In the genomic region with DNA sequence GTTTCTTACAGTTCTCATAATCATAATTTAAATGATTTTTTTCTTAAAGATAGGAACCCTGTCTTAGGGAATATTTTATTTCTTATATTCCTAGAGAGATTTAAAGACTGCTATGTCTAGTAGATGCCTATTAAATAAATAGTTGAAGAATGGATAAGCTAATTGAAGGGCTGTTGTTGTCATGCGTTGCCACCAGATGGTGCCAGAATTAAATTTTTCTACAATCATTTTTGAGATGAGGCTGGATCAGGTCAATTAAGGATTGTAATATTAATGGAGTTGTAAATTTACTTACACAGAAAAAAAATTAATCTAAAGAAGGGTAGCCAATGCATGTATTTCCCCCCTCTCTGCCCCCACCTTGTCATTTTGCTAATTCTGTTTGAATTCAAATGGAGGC, we compare ENCODE assay signal across 11 mouse cellular contexts. TPM values are rescaled to one million over a fixed set of nuclear protein-coding genes. Genes with fewer than 3 reads are reported as not detected.
DNase-seq lines count a peak whose midpoint lies in the region; ATAC-seq and TF ChIP-seq lines count a peak whose summit lies in the region.
"Had no signal": no experiment of that assay in that cellular context is flagged by ENCODE, and none has a peak within 500 bp of the region (broad histone marks: within the 10 kb centered on the region; RNA-seq: fewer than 3 reads in every experiment).

No protein-coding gene starts in this region.

- TF ChIP-seq CTCF in midbrain, postnatal 0 days (IDR thresholded peaks at IDR 0.05), result peak; percentile 67

- H3K9me3 ChIP-seq in kidney, embryonic 14.5 days (ENCODE audit: control insufficient read depth, low read length), result no peaks in the 10 kb centered on the region
- H3K9me3 ChIP-seq in kidney, embryonic 16.5 days (ENCODE audit: low read length), result no peaks in the 10 kb centered on the region
- no peaks in the 10 kb centered on the region for H3K9me3 ChIP-seq in midbrain, postnatal 0 days (ENCODE audit: low read length)
- no peaks in the 10 kb centered on the region for H3K9me3 ChIP-seq in midbrain, embryonic 11.5 days (ENCODE audit: control insufficient read depth, low read length)

- no peaks in the 10 kb centered on the region for H3K4me1 ChIP-seq in kidney, embryonic 14.5 days (ENCODE audit: control insufficient read depth, insufficient read depth, low read length)
- H3K4me1 ChIP-seq in kidney, embryonic 16.5 days (ENCODE audit: insufficient read depth, low read length), result no peaks in the 10 kb centered on the region
- H3K4me1 ChIP-seq in midbrain, postnatal 0 days (ENCODE audit: insufficient read depth, low read length), result no peaks in the 10 kb centered on the region
- no peaks in the 10 kb centered on the region for H3K4me1 ChIP-seq in midbrain, embryonic 11.5 days (ENCODE audit: control insufficient read depth, insufficient read depth, low read length)

- H3K27me3 ChIP-seq in kidney, embryonic 14.5 days (ENCODE audit: control insufficient read depth, insufficient read depth, low read length), result no peaks in the 10 kb centered on the region
- no peaks in the 10 kb centered on the region for H3K27me3 ChIP-seq in kidney, embryonic 16.5 days (ENCODE audit: insufficient read depth, low read length)
- no peaks in the 10 kb centered on the region for H3K27me3 ChIP-seq in midbrain, postnatal 0 days (ENCODE audit: insufficient read depth, low read length)
- no peaks in the 10 kb centered on the region for H3K27me3 ChIP-seq in midbrain, embryonic 11.5 days (ENCODE audit: control insufficient read depth, insufficient read depth, low read length)

- 67% methylated on average over 1 of the region's 1 CpGs for WGBS in kidney, embryonic 14.5 days
- 48% methylated on average over 1 of the region's 1 CpGs for WGBS in kidney, embryonic 16.5 days
- WGBS in midbrain, postnatal 0 days, result 63% methylated on average over 1 of the region's 1 CpGs
- 70% methylated on average over 1 of the region's 1 CpGs for WGBS in midbrain, embryonic 11.5 days

- no peak overlapping the region for H3K4me3 ChIP-seq in kidney, embryonic 14.5 days (ENCODE audit: low read length)
- H3K4me3 ChIP-seq in kidney, embryonic 16.5 days (ENCODE audit: low read length), result no peak overlapping the region
- no peak overlapping the region for H3K4me3 ChIP-seq in midbrain, postnatal 0 days (ENCODE audit: low read depth, low read length)
- no peak overlapping the region for H3K4me3 ChIP-seq in midbrain, embryonic 11.5 days (ENCODE audit: low read depth, low read length)

- no peak overlapping the region for H3K9ac ChIP-seq in kidney, embryonic 14.5 days (ENCODE audit: low read depth, low read length)
- H3K9ac ChIP-seq in kidney, embryonic 16.5 days (replicated peaks; ENCODE audit: low read length), result no peak overlapping the region
- no peak overlapping the region for H3K9ac ChIP-seq in midbrain, postnatal 0 days (replicated peaks; ENCODE audit: low read length, poor library complexity, severe bottlenecking)
- no peak overlapping the region for H3K9ac ChIP-seq in midbrain, embryonic 11.5 days (ENCODE audit: low read length)

- peak; percentile 14 for DNase-seq in embryo, embryonic 11 days
- DNase-seq in embryo, embryonic 10 days (ENCODE audit: low spot score), result no peak
- DNase-seq in midbrain, postnatal 0 days (ENCODE audit: low spot score), result peak; percentile 17
- no peak for DNase-seq in midbrain, embryonic 11.5 days (ENCODE audit: low spot score, missing footprints)
- no peak for DNase-seq in natural killer cell, adult 2 months (ENCODE audit: low spot score in 2 of 2)
- DNase-seq in gastrocnemius, postnatal 14 days, result no peak
- DNase-seq: adrenal gland, adult 8-10 months; left cerebral cortex, postnatal 4 days had no signal

- no peaks in the 10 kb centered on the region for H3K36me3 ChIP-seq in kidney, embryonic 14.5 days (ENCODE audit: control insufficient read depth, insufficient read depth, low read length)
- H3K36me3 ChIP-seq in kidney, embryonic 16.5 days (ENCODE audit: insufficient read depth, low read length), result no peaks in the 10 kb centered on the region
- H3K36me3 ChIP-seq in midbrain, postnatal 0 days (ENCODE audit: insufficient read depth, low read length), result no peaks in the 10 kb centered on the region
- H3K36me3 ChIP-seq in midbrain, embryonic 11.5 days (ENCODE audit: control insufficient read depth, insufficient read depth, low read length), result no peaks in the 10 kb centered on the region

- peak overlapping the region; percentile 14; the same call in 1 of the 2 replicates for H3K27ac ChIP-seq in kidney, embryonic 14.5 days (ENCODE audit: low read depth, low read length)
- H3K27ac ChIP-seq in kidney, embryonic 16.5 days (ENCODE audit: low read length), result no peak overlapping the region
- no peak overlapping the region for H3K27ac ChIP-seq in midbrain, postnatal 0 days (ENCODE audit: low read depth, low read length)
- H3K27ac ChIP-seq in midbrain, embryonic 11.5 days (ENCODE audit: low read depth, low read length), result no peak overlapping the region

- no peak for ATAC-seq in kidney, embryonic 14.5 days (ENCODE audit: low FRiP score, low TSS enrichment)
- no peak for ATAC-seq in kidney, embryonic 16.5 days (ENCODE audit: low FRiP score, low TSS enrichment)
- ATAC-seq in midbrain, postnatal 0 days (ENCODE audit: low FRiP score), result no peak
- ATAC-seq in midbrain, embryonic 11.5 days (ENCODE audit: low FRiP score), result no peak
- ATAC-seq: forebrain, embryonic 16.5 days had no signal

- intact Hi-C loops in gastrocnemius, postnatal 14 days (cut with DNase I; ENCODE audit: low total_unique reads), result no loop called here

- no peak overlapping the region for H3K4me2 ChIP-seq in kidney, embryonic 14.5 days (replicated peaks; ENCODE audit: low read depth, low read length)
- H3K4me2 ChIP-seq in kidney, embryonic 16.5 days (replicated peaks; ENCODE audit: low read depth, low read length), result no peak overlapping the region
- H3K4me2 ChIP-seq in midbrain, postnatal 0 days (ENCODE audit: low read depth, low read length, poor library complexity, severe bottlenecking), result no peak overlapping the region
- H3K4me2 ChIP-seq in midbrain, embryonic 11.5 days, result no peak overlapping the region

RNA-seq across cellular contexts. Expression of gene Rad51b, which starts 8.0 kb away (rescaled TPM):
- 7.2 and 8.5 TPM in 2 replicates for polyA plus RNA-seq in kidney, embryonic 14.5 days (2014; fragmentation: Nextera tagmentation; extraction: Ambion mirVana)
- 8.0 and 8.9 TPM in 2 replicates for polyA plus RNA-seq in kidney, embryonic 16.5 days (2015; fragmentation: Nextera tagmentation; extraction: Ambion mirVana)
- total RNA-seq in midbrain, postnatal 0 days (2014; rRNA removed), result 0.09 and 0.22 TPM in 2 replicates
- polyA plus RNA-seq in midbrain, postnatal 0 days (2015; fragmentation: Nextera tagmentation; extraction: Ambion mirVana), result 0.38 and 0.74 TPM in 2 replicates
- 6.9 and 8.4 TPM in 2 replicates for polyA plus RNA-seq in midbrain, embryonic 11.5 days (2014; fragmentation: Nextera tagmentation; extraction: Ambion mirVana)
- total RNA-seq in gastrocnemius, postnatal 14 days (2021), result under 1 TPM; 0.80 to 0.92 TPM

RNA-seq across cellular contexts. Expression of gene Zfyve26, which starts 9.0 kb away (rescaled TPM):
- polyA plus RNA-seq in kidney, embryonic 14.5 days (2014; fragmentation: Nextera tagmentation; extraction: Ambion mirVana), result 12.8 and 19.4 TPM in 2 replicates
- polyA plus RNA-seq in kidney, embryonic 16.5 days (2015; fragmentation: Nextera tagmentation; extraction: Ambion mirVana), result 11.2 and 17.7 TPM in 2 replicates
- total RNA-seq in midbrain, postnatal 0 days (2014; rRNA removed), result 10.3 and 25.6 TPM in 2 replicates
- 4.3 and 6.2 TPM in 2 replicates for polyA plus RNA-seq in midbrain, postnatal 0 days (2015; fragmentation: Nextera tagmentation; extraction: Ambion mirVana)
- 11.5 and 12.9 TPM in 2 replicates for polyA plus RNA-seq in midbrain, embryonic 11.5 days (2014; fragmentation: Nextera tagmentation; extraction: Ambion mirVana)
- 10 to 100 TPM; 11.1 to 15.3 TPM for total RNA-seq in gastrocnemius, postnatal 14 days (2021)

Comparison
In these comparisons a context has a peak if more than half of its experiments do, and no peak if none do; other contexts are left out.
1. DNase-seq: peak in embryo, embryonic 11 days (single experiment) and midbrain, postnatal 0 days (single experiment); none in embryo, embryonic 10 days (single experiment), midbrain, embryonic 11.5 days (single experiment), natural killer cell, adult 2 months (0 of 2) and gastrocnemius, postnatal 14 days (single experiment).